Mouse (Mus musculus): ENCODE measurements at regions not wholly inside any gene's neighbourhood (a gene's known extent, or its start where the extent isn't known, plus 50 kb on each side); places are given as distances from the start of the nearest gene placed in this dataset.

DNA sequence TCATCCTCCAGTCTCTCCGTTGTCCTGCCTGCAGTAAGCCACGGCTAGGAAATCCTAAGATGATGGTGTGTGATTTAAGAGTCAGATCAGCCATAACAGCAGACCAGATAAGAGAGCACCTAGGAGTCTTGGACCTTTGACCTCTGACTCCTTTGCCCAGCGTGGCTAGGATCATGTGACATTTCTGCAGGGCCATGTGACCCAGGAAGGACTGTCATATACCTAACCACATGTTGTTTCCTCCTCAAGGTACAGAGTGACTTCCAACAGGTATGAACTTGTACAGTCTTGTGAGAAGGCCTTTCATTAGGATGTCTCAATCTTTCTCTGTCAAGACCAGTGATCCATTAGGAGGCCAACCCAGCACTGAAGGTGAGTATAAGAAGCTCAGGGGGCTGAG is 135.7 kb downstream of the Cdc5l start:
- TF ChIP-seq POLR2A (IDR thresholded peaks at IDR 0.05; ENCODE audit: extremely low read depth, insufficient read depth, low read length) (no peak), CTCF (IDR thresholded peaks at IDR 0.05; ENCODE audit: low read depth, low read length) (no peak)
